Mouse (Mus musculus) liver, postnatal 0 days (tissue): ENCODE results near the gene Oxgr1.

Source experiments
- CTCF ChIP-seq: sonication (generic); IDR thresholded peaks from 2 replicates; pipeline ENCODE4 v1.5.1; 2016; ENCODE audit warnings: antibody characterized with exemption, low read depth
- EP300 ChIP-seq: IDR thresholded peaks from 2 replicates; pipeline ENCODE4 v1.6.1; 2016; ENCODE audit warnings: antibody characterized with exemption, low read depth, mild to moderate bottlenecking

DNA sequence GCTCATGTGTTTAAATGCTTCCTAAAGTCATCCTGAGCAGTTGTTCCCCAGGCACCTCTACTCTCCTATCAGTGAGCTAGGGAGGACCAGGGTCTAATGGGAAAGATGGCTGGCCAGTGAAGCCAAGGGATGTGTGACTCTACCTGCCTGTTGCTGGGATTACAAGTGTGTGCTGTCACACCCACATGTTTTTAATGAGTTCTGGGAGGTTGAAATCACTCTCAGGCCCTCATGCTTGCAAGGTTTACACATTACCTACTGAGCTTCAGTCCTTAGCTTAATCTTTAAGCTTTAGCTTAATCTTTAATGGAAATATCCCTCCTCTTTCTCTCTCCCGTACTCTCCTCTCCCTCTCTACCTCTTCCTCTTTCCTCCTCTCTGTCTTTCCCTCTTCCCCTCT is 55.0 kb downstream of the Oxgr1 start:
- no peak for TF ChIP-seq CTCF
- no peak for TF ChIP-seq EP300
